Mouse (Mus musculus): ENCODE measurements around the gene Xylt2.

GRCm38 (mm10) chr11:94622162-94622561 is 55.2 kb downstream of the Xylt2 start:
- TF ChIP-seq POLR2A (IDR thresholded peaks at IDR 0.05; ENCODE audit: borderline replicate concordance, low read depth, low read length) (no peak), CTCF (IDR thresholded peaks at IDR 0.05; ENCODE audit: low read depth, low read length) (no peak)
